Mouse (Mus musculus) CH12.LX (cell line): ENCODE measurements at regions not wholly inside any gene's neighbourhood (a gene's known extent, or its start where the extent isn't known, plus 50 kb on each side); places are given as distances from the start of the nearest gene placed in this dataset.

Source experiments
- RCOR1 ChIP-seq: conservative IDR thresholded peaks from 2 replicates; pipeline ENCODE4 v1.6.1; 2012; ENCODE audit warnings: low read depth, mild to moderate bottlenecking, inconsistent platforms, low read length, improper control_type of control experiment
- ZC3H11A ChIP-seq: IDR thresholded peaks from 2 replicates; pipeline ENCODE4 v1.6.1; 2012; ENCODE audit warnings: low read depth, mild to moderate bottlenecking, inconsistent platforms, low read length, improper control_type of control experiment

DNA sequence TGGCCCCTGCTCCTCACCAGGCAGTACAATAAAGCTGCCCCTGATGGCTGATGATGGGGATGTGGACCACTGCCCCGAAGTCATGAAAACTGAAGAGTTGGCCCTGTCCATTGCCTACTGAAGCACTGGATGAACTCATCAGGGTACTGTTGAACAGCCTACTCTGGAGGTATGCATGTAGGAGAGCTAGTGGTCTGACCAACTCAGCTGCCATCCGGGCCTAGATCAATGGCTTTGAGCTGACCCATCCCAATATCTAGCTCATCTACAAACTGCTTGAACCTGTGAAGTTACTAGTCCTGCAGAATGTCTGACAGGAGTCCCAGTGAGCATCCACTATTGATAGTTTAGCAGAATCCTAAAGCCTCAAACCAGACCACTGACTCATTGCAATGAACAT lies 672.6 kb upstream of the Acvr2a start:
- TF ChIP-seq ZC3H11A (no peak), RCOR1 (no peak)
